Mouse (Mus musculus) CH12.LX (cell line): ENCODE data around the gene Kdm1b. TPM values are rescaled to one million over a fixed set of nuclear protein-coding genes. Genes with fewer than 3 reads are reported as not detected.

Source experiments
- DNase-seq: peaks from one replicate; pipeline ENCODE4 v3.0.0-alpha.2; 2013; ENCODE audit errors: extremely low read depth
- H3K27ac ChIP-seq: 2 replicates; pipeline ENCODE4 v1.5.1; 2012; ENCODE audit warnings: low read depth, mild to moderate bottlenecking, control low read depth, moderate library complexity; ENCODE audit not compliant: insufficient read depth
- H3K27me3 ChIP-seq: replicated peaks from 2 replicates; pipeline ENCODE3; 2012; ENCODE audit warnings: inconsistent platforms
- H3K36me3 ChIP-seq, 2 experiments: replicated peaks in 1 of 2; 2 replicates each; pipeline versions ENCODE3 to v1.6.1; 2012; ENCODE audit warnings: inconsistent platforms in 1 of 2, low read length in 1 of 2, mild to moderate bottlenecking in 1 of 2, mixed read lengths in 1 of 2, moderate library complexity in 1 of 2; ENCODE audit not compliant: control insufficient read depth in 1 of 2, insufficient read depth in 1 of 2
- H3K4me1 ChIP-seq, 2 experiments: 2 replicates each; pipeline ENCODE4 v1.6.1; 2012; ENCODE audit warnings: inconsistent platforms in 1 of 2, moderate library complexity in 1 of 2; ENCODE audit not compliant: insufficient read depth in 2 of 2, control insufficient read depth in 1 of 2
- H3K4me2 ChIP-seq: 2 replicates; pipeline ENCODE4 v1.6.1; 2012; ENCODE audit warnings: low read depth, mild to moderate bottlenecking, control low read depth; ENCODE audit not compliant: poor library complexity, insufficient read depth, severe bottlenecking
- H3K4me3 ChIP-seq, 3 experiments: fragments of 150-350 bp in 1 of 3; sonication (generic) in 1 of 3; replicated peaks in 1 of 3; 2 replicates each; pipeline versions ENCODE3 to v1.5.1; 2011 to 2012; ENCODE audit warnings: low read depth in 2 of 3, low read length in 2 of 3, mild to moderate bottlenecking in 2 of 3, moderate library complexity in 2 of 3, control low read depth in 1 of 3, improper control_type of control experiment in 1 of 3, inconsistent platforms in 1 of 3, mixed read lengths in 1 of 3; ENCODE audit not compliant: poor library complexity in 1 of 3
- H3K79me2 ChIP-seq: replicated peaks from 2 replicates; pipeline ENCODE4 v1.6.1; 2012; ENCODE audit warnings: mild to moderate bottlenecking, moderate library complexity; ENCODE audit not compliant: control insufficient read depth, poor library complexity, insufficient read depth, severe bottlenecking; ENCODE audit errors: extremely low read depth
- H3K9ac ChIP-seq: 2 replicates; pipeline ENCODE4 v1.6.1; 2012; ENCODE audit warnings: low read depth, mild to moderate bottlenecking, control low read depth, moderate library complexity; ENCODE audit not compliant: insufficient read depth
- H3K9me3 ChIP-seq: replicated peaks from 2 replicates; pipeline ENCODE3; 2012; ENCODE audit warnings: low read length, inconsistent platforms, mixed read lengths
- ETS1 ChIP-seq: conservative IDR thresholded peaks from 2 replicates; pipeline ENCODE4 v1.6.1; 2012; ENCODE audit warnings: low read depth, mild to moderate bottlenecking, inconsistent platforms, low read length, improper control_type of control experiment, moderate library complexity
- KAT2A ChIP-seq: IDR thresholded peaks from 2 replicates; pipeline ENCODE4 v1.6.1; 2012; ENCODE audit warnings: low read length, improper control_type of control experiment, inconsistent platforms; ENCODE audit not compliant: insufficient replicate concordance
- MAZ ChIP-seq: IDR thresholded peaks from 2 replicates; pipeline ENCODE4 v1.6.1; 2012; ENCODE audit warnings: low read depth, mild to moderate bottlenecking, inconsistent platforms, low read length, improper control_type of control experiment, moderate library complexity
- MYC ChIP-seq: IDR thresholded peaks from 2 replicates; pipeline ENCODE4 v1.6.1; 2011; ENCODE audit warnings: low read depth, mild to moderate bottlenecking, improper control_type of control experiment, low read length
- NRF1 ChIP-seq: IDR thresholded peaks from 2 replicates; pipeline ENCODE4 v1.6.1; 2014; ENCODE audit warnings: low read depth, mild to moderate bottlenecking, inconsistent platforms, low read length, improper control_type of control experiment, moderate library complexity
- POLR2A ChIP-seq: IDR thresholded peaks from 2 replicates; pipeline ENCODE4 v1.6.1; 2011; ENCODE audit warnings: low read depth, mild to moderate bottlenecking, improper control_type of control experiment, low read length
- POLR2AphosphoS2 ChIP-seq: IDR thresholded peaks from 2 replicates; pipeline ENCODE4 v1.6.1; 2011; ENCODE audit warnings: low read depth, low read length, improper control_type of control experiment
- SMC3 ChIP-seq: IDR thresholded peaks from 2 replicates; pipeline ENCODE4 v1.6.1; 2011; ENCODE audit warnings: low read depth, low read length, improper control_type of control experiment
- TBP ChIP-seq: conservative IDR thresholded peaks from 2 replicates; pipeline ENCODE4 v1.6.1; 2011; ENCODE audit warnings: low read depth, low read length, improper control_type of control experiment
- TCF12 ChIP-seq: IDR thresholded peaks from 2 replicates; pipeline ENCODE4 v1.6.1; 2014; ENCODE audit warnings: low read depth, mild to moderate bottlenecking, inconsistent platforms, low read length, improper control_type of control experiment
- UBTF ChIP-seq: IDR thresholded peaks from 2 replicates; pipeline ENCODE4 v1.6.1; 2012; ENCODE audit warnings: low read depth, mild to moderate bottlenecking, inconsistent platforms, low read length, improper control_type of control experiment, moderate library complexity
- USF1 ChIP-seq: IDR thresholded peaks from 2 replicates; pipeline ENCODE4 v1.6.1; 2014; ENCODE audit warnings: low read depth, mild to moderate bottlenecking, inconsistent platforms, low read length, improper control_type of control experiment
- ZC3H11A ChIP-seq: IDR thresholded peaks from 2 replicates; pipeline ENCODE4 v1.6.1; 2012; ENCODE audit warnings: low read depth, mild to moderate bottlenecking, inconsistent platforms, low read length, improper control_type of control experiment
- ZKSCAN1 ChIP-seq: IDR thresholded peaks from 2 replicates; pipeline ENCODE4 v1.6.1; 2012; ENCODE audit warnings: low read depth, inconsistent platforms, low read length, improper control_type of control experiment, borderline replicate concordance
- dilution Hi-C: fragments of 300-500 bp; cut with MboI; formaldehyde crosslinking; loops from 2 replicates; pipeline ENCODE4 v1.14.3; 2020; ENCODE audit warnings: low sequenced_read_pairs; ENCODE audit not compliant: extremely low pct_unique_long_range_greater_than_20kb, extremely low pct_ligation_motif_present
- in situ Hi-C: fragments of 300-500 bp; cut with MboI; formaldehyde crosslinking; loops from 3 replicates; pipeline ENCODE4 v1.14.3; 2019; ENCODE audit warnings: low sequenced_read_pairs, low pct_ligation_motif_present, low pct_unique_long_range_greater_than_20kb, mixed read lengths
- polyA plus RNA-seq: library from polyadenylated mRNA; unstranded; fragments of >175 nt; gene quantifications from 2 replicates; pipeline ENCODE4 v1.2.1, GENCODE M21; 2012; ENCODE audit warnings: low read depth; ENCODE audit not compliant: insufficient read length
- total RNA-seq, 2 experiments: library from RNA; depleted of rRNA; stranded (reverse); fragments of 300-350 nt in 1 of 2; fragments of >200 nt in 1 of 2; gene quantifications; 2 replicates each; pipeline ENCODE4 v1.2.3; 2012 to 2014

Kdm1b gene
- total and polyA plus RNA-seq, 3 experiments, result 9.8 to 20.3 (median 11.1) TPM

DNA sequence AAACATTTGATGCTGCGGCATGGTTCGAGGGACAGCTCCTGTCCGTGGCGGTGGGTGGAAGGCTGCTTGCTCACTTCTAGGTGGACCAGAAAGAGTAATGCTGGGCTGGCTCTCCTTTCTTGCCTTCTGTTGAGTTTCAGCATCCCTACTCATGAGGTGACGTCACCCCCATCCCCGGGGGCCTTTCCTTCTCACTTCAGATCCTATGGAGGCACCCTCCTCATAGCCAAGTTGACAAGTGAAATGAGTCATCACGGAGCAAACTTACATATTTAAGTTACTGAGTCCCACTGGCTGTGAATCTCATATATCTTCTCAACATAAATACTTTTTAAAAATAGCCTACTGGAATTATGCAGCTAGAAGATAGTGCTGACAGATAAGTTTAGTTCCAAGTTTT is 91.5 kb downstream of the Kdm1b start:
- H3K4me2 ChIP-seq, result no peak overlapping the region
- H3K9ac ChIP-seq, result no peak overlapping the region
- H3K9me3 ChIP-seq, result peaks cover 7% of the 10 kb centered on the region
- H3K4me1 ChIP-seq, result peaks cover 0 to 13% of the 10 kb centered on the region in 2 experiments; a peak in 2 of 4 replicates
- no peak overlapping the region for H3K4me3 ChIP-seq
- in situ Hi-C loops (loop anchor here (25.0 kb wide), 1 partner anchor 1327 kb away; no protein-coding TSS in a partner anchor), dilution Hi-C loops (no loop called here)
- H3K27ac ChIP-seq, result no peak overlapping the region
- H3K36me3 ChIP-seq, result no peaks in the 10 kb centered on the region
- DNase-seq, result no peak
- no peaks in the 10 kb centered on the region for H3K79me2 ChIP-seq
- no peaks in the 10 kb centered on the region for H3K27me3 ChIP-seq
- no peak for TF ChIP-seq POLR2AphosphoS2
- TF ChIP-seq SMC3, result no peak
- TF ChIP-seq ETS1, result no peak
- no peak for TF ChIP-seq POLR2A
- TF ChIP-seq TBP, result no peak
- TF ChIP-seq ZKSCAN1, result no peak
- TF ChIP-seq UBTF, result no peak
- no peak for TF ChIP-seq TCF12
- TF ChIP-seq ZC3H11A, result no peak
- TF ChIP-seq KAT2A, result no peak
- no peak for TF ChIP-seq USF1
- TF ChIP-seq MYC, result no peak
- TF ChIP-seq MAZ, result no peak
- no peak for TF ChIP-seq NRF1

Other genes with a start within 250 kb of the Kdm1b start
- not detected in 2 replicates for gene Kif13a, start 113.6 kb upstream of the Kdm1b start, total RNA-seq (2012; rRNA removed)
- gene Kif13a, start 113.6 kb upstream of the Kdm1b start, total RNA-seq (2014; rRNA removed), result not detected in 2 replicates
- not detected in 2 replicates for gene Kif13a, start 113.6 kb upstream of the Kdm1b start, polyA plus RNA-seq
- gene Nhlrc1, start 28.6 kb upstream of the Kdm1b start, total RNA-seq (2012; rRNA removed), result not detected in 2 replicates
- gene Nhlrc1, start 28.6 kb upstream of the Kdm1b start, total RNA-seq (2014; rRNA removed), result not detected in 2 replicates
- gene Nhlrc1, start 28.6 kb upstream of the Kdm1b start, polyA plus RNA-seq, result not detected in 2 replicates
- gene Tpmt, start 1.2 kb downstream of the Kdm1b start, total RNA-seq (2012; rRNA removed), result 1.2 and 1.6 TPM in 2 replicates
- 2.5 and 3.6 TPM in 2 replicates for gene Tpmt, start 1.2 kb downstream of the Kdm1b start, total RNA-seq (2014; rRNA removed)
- gene Tpmt, start 1.2 kb downstream of the Kdm1b start, polyA plus RNA-seq, result 1.9 and 3.1 TPM in 2 replicates
- 28.8 and 34.1 TPM in 2 replicates for gene Dek, start 62.7 kb downstream of the Kdm1b start, total RNA-seq (2012; rRNA removed)
- gene Dek, start 62.7 kb downstream of the Kdm1b start, total RNA-seq (2014; rRNA removed), result 196 and 230 TPM in 2 replicates
- gene Dek, start 62.7 kb downstream of the Kdm1b start, polyA plus RNA-seq, result 228 and 232 TPM in 2 replicates
- not detected in 2 replicates for gene Rnf144b, start 79.2 kb downstream of the Kdm1b start, total RNA-seq (2012; rRNA removed)
- not detected in 2 replicates for gene Rnf144b, start 79.2 kb downstream of the Kdm1b start, total RNA-seq (2014; rRNA removed)
- not detected in 2 replicates for gene Rnf144b, start 79.2 kb downstream of the Kdm1b start, polyA plus RNA-seq